Mouse (Mus musculus) CH12.LX (cell line): ENCODE results near the gene Exoc2. TPM values are rescaled to one million over a fixed set of nuclear protein-coding genes. Genes with fewer than 3 reads are reported as not detected.
A peak's percentile ranks its signal among the peaks of the same experiment; 100 is the strongest.

Source experiments
- DNase-seq: peaks from one replicate; pipeline ENCODE4 v3.0.0-alpha.2; 2013; ENCODE audit errors: extremely low read depth
- H3K27ac ChIP-seq: 2 replicates; pipeline ENCODE4 v1.5.1; 2012; ENCODE audit warnings: low read depth, mild to moderate bottlenecking, control low read depth, moderate library complexity; ENCODE audit not compliant: insufficient read depth
- H3K27me3 ChIP-seq: replicated peaks from 2 replicates; pipeline ENCODE3; 2012; ENCODE audit warnings: inconsistent platforms
- H3K36me3 ChIP-seq, 2 experiments: replicated peaks in 1 of 2; 2 replicates each; pipeline versions ENCODE3 to v1.6.1; 2012; ENCODE audit warnings: inconsistent platforms in 1 of 2, low read length in 1 of 2, mild to moderate bottlenecking in 1 of 2, mixed read lengths in 1 of 2, moderate library complexity in 1 of 2; ENCODE audit not compliant: control insufficient read depth in 1 of 2, insufficient read depth in 1 of 2
- H3K4me1 ChIP-seq, 2 experiments: 2 replicates each; pipeline ENCODE4 v1.6.1; 2012; ENCODE audit warnings: inconsistent platforms in 1 of 2, moderate library complexity in 1 of 2; ENCODE audit not compliant: insufficient read depth in 2 of 2, control insufficient read depth in 1 of 2
- H3K4me2 ChIP-seq: 2 replicates; pipeline ENCODE4 v1.6.1; 2012; ENCODE audit warnings: low read depth, mild to moderate bottlenecking, control low read depth; ENCODE audit not compliant: poor library complexity, insufficient read depth, severe bottlenecking
- H3K4me3 ChIP-seq, 3 experiments: fragments of 150-350 bp in 1 of 3; sonication (generic) in 1 of 3; replicated peaks in 1 of 3; 2 replicates each; pipeline versions ENCODE3 to v1.5.1; 2011 to 2012; ENCODE audit warnings: low read depth in 2 of 3, low read length in 2 of 3, mild to moderate bottlenecking in 2 of 3, moderate library complexity in 2 of 3, control low read depth in 1 of 3, improper control_type of control experiment in 1 of 3, inconsistent platforms in 1 of 3, mixed read lengths in 1 of 3; ENCODE audit not compliant: poor library complexity in 1 of 3
- H3K79me2 ChIP-seq: replicated peaks from 2 replicates; pipeline ENCODE4 v1.6.1; 2012; ENCODE audit warnings: mild to moderate bottlenecking, moderate library complexity; ENCODE audit not compliant: control insufficient read depth, poor library complexity, insufficient read depth, severe bottlenecking; ENCODE audit errors: extremely low read depth
- H3K9ac ChIP-seq: 2 replicates; pipeline ENCODE4 v1.6.1; 2012; ENCODE audit warnings: low read depth, mild to moderate bottlenecking, control low read depth, moderate library complexity; ENCODE audit not compliant: insufficient read depth
- H3K9me3 ChIP-seq: replicated peaks from 2 replicates; pipeline ENCODE3; 2012; ENCODE audit warnings: low read length, inconsistent platforms, mixed read lengths
- BHLHE40 ChIP-seq: IDR thresholded peaks from 2 replicates; pipeline ENCODE4 v1.6.1; 2011; ENCODE audit warnings: mild to moderate bottlenecking, low read depth, low read length, improper control_type of control experiment
- CHD1 ChIP-seq: IDR thresholded peaks from 2 replicates; pipeline ENCODE4 v1.6.1; 2012; ENCODE audit warnings: low read depth, low read length, improper control_type of control experiment, inconsistent platforms
- CTCF ChIP-seq, 2 experiments: IDR thresholded peaks in 1 of 2; conservative IDR thresholded peaks in 1 of 2; 2 replicates each; pipeline ENCODE4 v1.5.1; 2011 to 2012; ENCODE audit warnings: low read depth in 2 of 2, low read length in 2 of 2, improper control_type of control experiment in 1 of 2, inconsistent platforms in 1 of 2, mild to moderate bottlenecking in 1 of 2, moderate library complexity in 1 of 2
- E2F4 ChIP-seq: IDR thresholded peaks from 2 replicates; pipeline ENCODE4 v1.6.1; 2011; ENCODE audit warnings: low read depth, low read length, improper control_type of control experiment; ENCODE audit not compliant: insufficient replicate concordance
- ELF1 ChIP-seq: IDR thresholded peaks from 2 replicates; pipeline ENCODE4 v1.6.1; 2014; ENCODE audit warnings: low read depth, mild to moderate bottlenecking, inconsistent platforms, low read length, improper control_type of control experiment
- ETS1 ChIP-seq: conservative IDR thresholded peaks from 2 replicates; pipeline ENCODE4 v1.6.1; 2012; ENCODE audit warnings: low read depth, mild to moderate bottlenecking, inconsistent platforms, low read length, improper control_type of control experiment, moderate library complexity
- GABPA ChIP-seq: IDR thresholded peaks from 2 replicates; pipeline ENCODE4 v1.6.1; 2012; ENCODE audit warnings: low read depth, low read length, improper control_type of control experiment, inconsistent platforms; ENCODE audit not compliant: insufficient replicate concordance
- IRF4 ChIP-seq: IDR thresholded peaks from 2 replicates; pipeline ENCODE4 v1.6.1; 2014; ENCODE audit warnings: low read depth, mild to moderate bottlenecking, inconsistent platforms, low read length, improper control_type of control experiment
- JUN ChIP-seq: IDR thresholded peaks from 2 replicates; pipeline ENCODE4 v1.6.1; 2011; ENCODE audit warnings: low read depth, mild to moderate bottlenecking, low read length, improper control_type of control experiment, moderate library complexity; ENCODE audit not compliant: insufficient read depth
- JUND ChIP-seq: conservative IDR thresholded peaks from 2 replicates; pipeline ENCODE4 v1.6.1; 2011; ENCODE audit warnings: low read depth, low read length, improper control_type of control experiment
- MAFK ChIP-seq: IDR thresholded peaks from 2 replicates; pipeline ENCODE4 v1.6.1; 2011; ENCODE audit warnings: low read length, improper control_type of control experiment; ENCODE audit not compliant: insufficient replicate concordance
- MAX ChIP-seq: IDR thresholded peaks from 2 replicates; pipeline ENCODE4 v1.6.1; 2011; ENCODE audit warnings: low read length, improper control_type of control experiment
- MEF2A ChIP-seq: IDR thresholded peaks from 2 replicates; pipeline ENCODE4 v1.6.1; 2014; ENCODE audit warnings: low read depth, mild to moderate bottlenecking, inconsistent platforms, low read length, improper control_type of control experiment, borderline replicate concordance
- MXI1 ChIP-seq: IDR thresholded peaks from 2 replicates; pipeline ENCODE4 v1.6.1; 2011; ENCODE audit warnings: mild to moderate bottlenecking, low read depth, low read length, improper control_type of control experiment
- MYC ChIP-seq: IDR thresholded peaks from 2 replicates; pipeline ENCODE4 v1.6.1; 2011; ENCODE audit warnings: low read depth, mild to moderate bottlenecking, improper control_type of control experiment, low read length
- NELFE ChIP-seq: IDR thresholded peaks from 2 replicates; pipeline ENCODE4 v1.6.1; 2011; ENCODE audit warnings: low read depth, low read length, improper control_type of control experiment
- NRF1 ChIP-seq: IDR thresholded peaks from 2 replicates; pipeline ENCODE4 v1.6.1; 2014; ENCODE audit warnings: low read depth, mild to moderate bottlenecking, inconsistent platforms, low read length, improper control_type of control experiment, moderate library complexity
- PAX5 ChIP-seq: IDR thresholded peaks from 2 replicates; pipeline ENCODE4 v1.6.1; 2012; ENCODE audit warnings: low read length, inconsistent platforms, mixed read lengths
- POLR2A ChIP-seq: IDR thresholded peaks from 2 replicates; pipeline ENCODE4 v1.6.1; 2011; ENCODE audit warnings: low read depth, mild to moderate bottlenecking, improper control_type of control experiment, low read length
- POLR2AphosphoS2 ChIP-seq: IDR thresholded peaks from 2 replicates; pipeline ENCODE4 v1.6.1; 2011; ENCODE audit warnings: low read depth, low read length, improper control_type of control experiment
- RAD21 ChIP-seq: IDR thresholded peaks from 2 replicates; pipeline ENCODE4 v1.6.1; 2011; ENCODE audit warnings: low read depth, mild to moderate bottlenecking, low read length, improper control_type of control experiment, moderate library complexity
- RCOR1 ChIP-seq: conservative IDR thresholded peaks from 2 replicates; pipeline ENCODE4 v1.6.1; 2012; ENCODE audit warnings: low read depth, mild to moderate bottlenecking, inconsistent platforms, low read length, improper control_type of control experiment
- SIN3A ChIP-seq: IDR thresholded peaks from 2 replicates; pipeline ENCODE4 v1.6.1; 2012; ENCODE audit warnings: low read length, improper control_type of control experiment, inconsistent platforms
- SMC3 ChIP-seq: IDR thresholded peaks from 2 replicates; pipeline ENCODE4 v1.6.1; 2011; ENCODE audit warnings: low read depth, low read length, improper control_type of control experiment
- TBP ChIP-seq: conservative IDR thresholded peaks from 2 replicates; pipeline ENCODE4 v1.6.1; 2011; ENCODE audit warnings: low read depth, low read length, improper control_type of control experiment
- USF1 ChIP-seq: IDR thresholded peaks from 2 replicates; pipeline ENCODE4 v1.6.1; 2014; ENCODE audit warnings: low read depth, mild to moderate bottlenecking, inconsistent platforms, low read length, improper control_type of control experiment
- USF2 ChIP-seq: conservative IDR thresholded peaks from 2 replicates; pipeline ENCODE4 v1.6.1; 2011; ENCODE audit warnings: low read depth, low read length, improper control_type of control experiment
- ZKSCAN1 ChIP-seq: IDR thresholded peaks from 2 replicates; pipeline ENCODE4 v1.6.1; 2012; ENCODE audit warnings: low read depth, inconsistent platforms, low read length, improper control_type of control experiment, borderline replicate concordance
- ZMIZ1 ChIP-seq: IDR thresholded peaks from 2 replicates; pipeline ENCODE4 v1.6.1; 2012; ENCODE audit warnings: low read depth, mild to moderate bottlenecking, inconsistent platforms, low read length, improper control_type of control experiment
- dilution Hi-C: fragments of 300-500 bp; cut with MboI; formaldehyde crosslinking; loops from 2 replicates; pipeline ENCODE4 v1.14.3; 2020; ENCODE audit warnings: low sequenced_read_pairs; ENCODE audit not compliant: extremely low pct_unique_long_range_greater_than_20kb, extremely low pct_ligation_motif_present
- in situ Hi-C: fragments of 300-500 bp; cut with MboI; formaldehyde crosslinking; loops from 3 replicates; pipeline ENCODE4 v1.14.3; 2019; ENCODE audit warnings: low sequenced_read_pairs, low pct_ligation_motif_present, low pct_unique_long_range_greater_than_20kb, mixed read lengths
- polyA plus RNA-seq: library from polyadenylated mRNA; unstranded; fragments of >175 nt; gene quantifications from 2 replicates; pipeline ENCODE4 v1.2.1, GENCODE M21; 2012; ENCODE audit warnings: low read depth; ENCODE audit not compliant: insufficient read length
- total RNA-seq, 2 experiments: library from RNA; depleted of rRNA; stranded (reverse); fragments of 300-350 nt in 1 of 2; fragments of >200 nt in 1 of 2; gene quantifications; 2 replicates each; pipeline ENCODE4 v1.2.3; 2012 to 2014

The Exoc2 gene
- total and polyA plus RNA-seq, 3 experiments = 21.1 to 33.0 (median 29.7) TPM

GRCm38 (mm10) chr13:30846506-30846905, 127.4 kb downstream of the Exoc2 start:
- Histone ChIP-seq H3K4me2 (no peak overlapping the region), H3K9ac (no peak overlapping the region), H3K4me1 (peaks cover 2 to 23% of the 10 kb centered on the region in 2 experiments; a peak in 3 of 4 replicates), H3K4me3 (no peak overlapping the region), H3K27me3 (no peaks in the 10 kb centered on the region), H3K36me3 (peaks cover 22 to 46% of the 10 kb centered on the region in 2 experiments), H3K27ac (no peak overlapping the region), H3K9me3 (no peaks in the 10 kb centered on the region), H3K79me2 (no peaks in the 10 kb centered on the region)
- DNase-seq = no peak
- dilution Hi-C loops (no loop called here), in situ Hi-C loops (no loop called here)
- no peak for TF ChIP-seq MXI1
- TF ChIP-seq CHD1 = no peak
- no peak for TF ChIP-seq PAX5
- no peak for TF ChIP-seq MEF2A
- no peak for TF ChIP-seq NRF1
- TF ChIP-seq GABPA = no peak
- TF ChIP-seq CTCF (conservative IDR thresholded peaks at IDR 0.05 in 1 of 2, IDR thresholded peaks at IDR 0.05 in 1 of 2; ENCODE audit: low read depth in 2 of 2, low read length in 2 of 2) = no peak
- no peak for TF ChIP-seq USF2
- no peak for TF ChIP-seq ETS1
- no peak for TF ChIP-seq JUND
- no peak for TF ChIP-seq RAD21
- TF ChIP-seq E2F4 = no peak
- no peak for TF ChIP-seq SMC3
- TF ChIP-seq MAX = no peak
- TF ChIP-seq RCOR1 = no peak
- TF ChIP-seq SIN3A = no peak
- no peak for TF ChIP-seq NELFE
- TF ChIP-seq ELF1 = no peak
- TF ChIP-seq MYC = no peak
- TF ChIP-seq POLR2A = no peak

GRCm38 (mm10) chr13:30843049-30843448, 130.8 kb downstream of the Exoc2 start:
- Histone ChIP-seq H3K9me3 (no peaks in the 10 kb centered on the region), H3K4me2 (no peak overlapping the region), H3K36me3 (peaks cover 22 to 53% of the 10 kb centered on the region in 2 experiments), H3K79me2 (no peaks in the 10 kb centered on the region), H3K9ac (no peak overlapping the region), H3K4me3 (no peak overlapping the region), H3K27ac (no peak overlapping the region), H3K4me1 (peaks cover 2 to 25% of the 10 kb centered on the region in 2 experiments; a peak in 3 of 4 replicates), H3K27me3 (no peaks in the 10 kb centered on the region)
- no peak for TF ChIP-seq MXI1
- no peak for TF ChIP-seq MAX
- TF ChIP-seq POLR2AphosphoS2 = no peak
- no peak for TF ChIP-seq PAX5
- TF ChIP-seq USF2 = no peak
- no peak for TF ChIP-seq MYC
- no peak for TF ChIP-seq MAFK
- TF ChIP-seq ZMIZ1 = no peak
- TF ChIP-seq RAD21 = no peak
- TF ChIP-seq USF1 = no peak
- no peak for TF ChIP-seq IRF4
- no peak for TF ChIP-seq JUN
- no peak for TF ChIP-seq ZKSCAN1
- TF ChIP-seq TBP = no peak
- TF ChIP-seq BHLHE40 = no peak
- dilution Hi-C loops = no loop called here
- in situ Hi-C loops = no loop called here
- peak; percentile 70 for DNase-seq
